Mouse (Mus musculus) mammary gland, adult 2 months (tissue): ENCODE results near the gene Mbd3. TPM values are rescaled to one million over a fixed set of nuclear protein-coding genes. Genes with fewer than 3 reads are reported as not detected.

Experiments used
- polyA plus RNA-seq: library from polyadenylated mRNA; depleted of rRNA; stranded (reverse); fragments of >200 nt; gene quantifications from 2 replicates; pipeline ENCODE4 v1.2.3, GENCODE M21; 2012; ENCODE audit warnings: low replicate concordance; rRNA removed

Gene Mbd3
- polyA plus RNA-seq, result 134 and 161 TPM in 2 replicates

GRCm38 (mm10) chr10:80399191-80399972 is at the start of gene Mbd3:
TSS of gene Mbd3 (minus strand) at chr10:80399550.

GRCm38 (mm10) chr10:80433513-80434232 is 34.3 kb upstream of the Mbd3 start, which contains the start of gene Tcf3:
TSS of gene Tcf3 (minus strand) at chr10:80433647.

DNA sequence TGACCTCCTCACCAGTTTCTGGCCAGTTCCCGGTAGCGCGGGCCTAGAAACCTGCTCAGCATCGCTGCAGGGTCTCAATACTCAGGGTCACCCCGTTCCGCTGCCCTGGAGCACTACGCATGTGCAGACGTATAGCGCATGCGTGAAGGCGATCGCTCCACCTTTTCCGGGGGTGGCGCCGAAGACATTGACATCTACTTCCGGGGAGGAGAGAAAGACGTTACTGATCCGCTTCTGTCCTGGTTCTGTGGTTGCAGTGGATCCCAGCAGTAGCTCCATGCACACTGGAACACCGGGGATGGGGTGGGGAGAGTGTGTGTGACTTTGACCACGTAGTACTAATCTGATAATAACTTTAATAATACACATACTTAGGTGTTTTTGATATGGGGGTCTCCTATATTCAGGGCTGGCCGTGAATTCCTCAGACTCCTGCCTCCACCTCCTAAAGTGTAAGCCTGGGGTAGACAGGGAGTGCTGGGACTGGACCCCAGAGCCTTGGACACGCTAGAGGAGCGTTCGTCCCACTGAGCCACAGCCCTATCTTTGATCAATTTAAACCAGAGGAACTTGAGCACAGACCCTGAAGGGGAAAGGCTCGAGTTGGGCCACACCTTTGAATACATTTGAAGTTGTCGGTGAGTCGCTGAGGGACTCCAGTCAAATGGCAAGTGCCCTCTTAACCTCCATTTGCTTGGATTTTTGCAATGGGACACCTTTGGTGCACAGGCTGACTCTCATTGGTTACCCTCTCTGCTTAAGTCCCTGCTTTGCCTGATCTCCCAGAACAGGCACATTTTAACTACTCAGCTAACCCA is 7.5 kb upstream of the Mbd3 start, which contains the start of gene Uqcr11:
Gene Uqcr11 (minus strand): TSS at position 147 of the 818 bp plus-strand sequence.

DNA sequence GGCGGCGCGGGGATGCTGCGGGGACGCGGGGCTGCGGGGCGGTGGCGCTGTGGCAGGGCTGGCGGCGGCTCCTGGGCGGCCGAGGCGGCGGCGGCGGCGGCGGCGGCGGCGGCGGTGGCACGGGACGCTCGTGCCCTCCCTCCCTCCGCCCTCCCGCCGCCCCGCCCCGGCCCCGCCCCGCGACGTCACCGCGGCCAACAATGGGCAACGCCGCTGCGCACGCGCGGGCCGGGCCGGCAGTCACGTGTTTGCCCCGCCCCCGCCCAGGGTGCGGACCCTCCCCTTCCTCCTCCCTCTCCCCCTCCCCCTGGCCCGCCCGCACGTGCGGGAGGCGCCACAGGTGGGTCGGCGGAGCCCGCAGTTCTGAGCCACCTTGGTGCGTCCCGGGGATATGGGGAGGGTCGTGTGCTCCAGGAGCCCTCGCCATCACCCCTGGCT is 11.8 kb downstream of the Mbd3 start, which contains the start of gene Mex3d:
Gene Mex3d (minus strand): TSS at position 138 of the 438 bp plus-strand sequence.

GRCm38 (mm10) chr10:80356001-80356682 is 43.2 kb downstream of the Mbd3 start, which contains the start of gene Plk5:
TSS of gene Plk5 (plus strand) at chr10:80356459.

GRCm38 (mm10) chr10:80348244-80348781 is 51.0 kb downstream of the Mbd3 start, which contains the start of gene Adamtsl5:
TSS of gene Adamtsl5 (minus strand) at chr10:80348412.

Other genes starting within 250 kb of the Mbd3 start
- gene Cirbp, start 233.6 kb downstream of the Mbd3 start, polyA plus RNA-seq, result 93.4 and 153 TPM in 2 replicates
- 11.7 and 15.0 TPM in 2 replicates for gene 1600002K03Rik, start 226.6 kb downstream of the Mbd3 start, polyA plus RNA-seq
- 5.0 and 12.1 TPM in 2 replicates for gene Efna2, start 220.1 kb downstream of the Mbd3 start, polyA plus RNA-seq
- gene Mum1, start 173.1 kb downstream of the Mbd3 start, polyA plus RNA-seq, result 45.9 and 46.8 TPM in 2 replicates
- 857 and 948 TPM in 2 replicates for gene Ndufs7, start 150.4 kb downstream of the Mbd3 start, polyA plus RNA-seq
- gene Gamt, start 138.5 kb downstream of the Mbd3 start, polyA plus RNA-seq, result 41.6 and 54.2 TPM in 2 replicates
- 40.3 and 92.4 TPM in 2 replicates for gene Dazap1, start 138.1 kb downstream of the Mbd3 start, polyA plus RNA-seq
- gene Rps15, start 107.1 kb downstream of the Mbd3 start, polyA plus RNA-seq, result 1,242 and 1,668 TPM in 2 replicates
- 1.4 and 1.9 TPM in 2 replicates for gene Apc2, start 103.6 kb downstream of the Mbd3 start, polyA plus RNA-seq
- 57.6 and 67.1 TPM in 2 replicates for gene 2310011J03Rik, start 79.0 kb downstream of the Mbd3 start, polyA plus RNA-seq
- gene Pcsk4, start 70.1 kb downstream of the Mbd3 start, polyA plus RNA-seq, result 18.9 and 31.0 TPM in 2 replicates
- gene Reep6, start 69.6 kb downstream of the Mbd3 start, polyA plus RNA-seq, result 17.8 and 36.0 TPM in 2 replicates
- 47.3 and 58.2 TPM in 2 replicates for gene Adamtsl5, start 51.1 kb downstream of the Mbd3 start, polyA plus RNA-seq
- 2.2 and 3.0 TPM in 2 replicates for gene Plk5, start 43.1 kb downstream of the Mbd3 start, polyA plus RNA-seq
- 13.8 and 47.5 TPM in 2 replicates for gene Mex3d, start 11.9 kb downstream of the Mbd3 start, polyA plus RNA-seq
- gene Uqcr11, start 7.3 kb upstream of the Mbd3 start, polyA plus RNA-seq, result 1,950 and 2,616 TPM in 2 replicates
- 78.7 and 199 TPM in 2 replicates for gene Tcf3, start 34.1 kb upstream of the Mbd3 start, polyA plus RNA-seq
- not detected in 2 replicates for gene Onecut3, start 95.3 kb upstream of the Mbd3 start, polyA plus RNA-seq
- gene Atp8b3, start 139.6 kb upstream of the Mbd3 start, polyA plus RNA-seq, result 0.05 and 0.06 TPM in 2 replicates
- gene Rexo1, start 162.0 kb upstream of the Mbd3 start, polyA plus RNA-seq, result 51.6 and 93.8 TPM in 2 replicates
- 17.2 and 59.7 TPM in 2 replicates for gene Klf16, start 177.8 kb upstream of the Mbd3 start, polyA plus RNA-seq
- gene Abhd17a, start 190.8 kb upstream of the Mbd3 start, polyA plus RNA-seq, result 205 and 464 TPM in 2 replicates
- gene Scamp4, start 203.3 kb upstream of the Mbd3 start, polyA plus RNA-seq, result 135 and 145 TPM in 2 replicates
- 11.8 and 32.4 TPM in 2 replicates for gene Adat3, start 203.3 kb upstream of the Mbd3 start, polyA plus RNA-seq
- 2.7 and 3.6 TPM in 2 replicates for gene Gm49322, start 206.5 kb upstream of the Mbd3 start, polyA plus RNA-seq
- 181 and 382 TPM in 2 replicates for gene Csnk1g2, start 223.3 kb upstream of the Mbd3 start, polyA plus RNA-seq